Mouse (Mus musculus): ENCODE measurements around the gene Dram2.

- TF ChIP-seq CTCF (IDR thresholded peaks at IDR 0.05; ENCODE audit: low read depth) (no peak), EP300 (IDR thresholded peaks at IDR 0.05; ENCODE audit: low read depth) (no peak)
Observed at GRCm38 (mm10) chr3:106510669-106511068, 36.9 kb upstream of the Dram2 start.
